Mouse (Mus musculus) liver, embryonic 14.5 days (tissue): Measurements from ENCODE around the gene Anxa4.

Source experiments
- CTCF ChIP-seq: IDR thresholded peaks from 2 replicates; pipeline ENCODE4 v1.5.1; 2016; ENCODE audit warnings: antibody characterized with exemption, low read depth, control low read depth
- EP300 ChIP-seq: IDR thresholded peaks from 2 replicates; pipeline ENCODE4 v1.6.1; 2016; ENCODE audit warnings: antibody characterized with exemption, low read depth

- TF ChIP-seq CTCF (no peak), EP300 (no peak)
These were observed 64.7 kb downstream of the Anxa4 start for GRCm38 (mm10) chr6:86728711-86729110.
